Mouse (Mus musculus) cerebellum, adult 11-12 months (tissue): ENCODE data around the gene Lefty1.
"Not testable (repeated sequence)": the region's sequence is repeated elsewhere in the genome, so short reads cannot be mapped to it uniquely, and the experiment has no call there.

Source experiments
- DNase-seq: peaks from one replicate; pipeline ENCODE4 v3.0.0; 2022

Gene Lefty1

GRCm38 (mm10) chr1:180934467-180935419 lies at the start of gene Lefty1:
Lefty1 (plus strand) TSS chr1:180935022.
- DNase-seq, result no peak

- no peak for DNase-seq
Measured at GRCm38 (mm10) chr1:180888556-180889042, 46.2 kb upstream of the Lefty1 start.

GRCm38 (mm10) chr1:180889172-180889571 lies 45.6 kb upstream of the Lefty1 start:
- DNase-seq, result no peak

GRCm38 (mm10) chr1:180889841-180890240 lies 45.0 kb upstream of the Lefty1 start:
- no peak for DNase-seq

- DNase-seq, result no peak
Measured at GRCm38 (mm10) chr1:180892808-180893207, 42.0 kb upstream of the Lefty1 start, which contains the start of gene Lefty2. Lefty2 (plus strand) TSS chr1:180893108.

GRCm38 (mm10) chr1:180894088-180894987 lies 40.5 kb upstream of the Lefty1 start:
- not testable (repeated sequence) for DNase-seq

GRCm38 (mm10) chr1:180901107-180901506 lies 33.7 kb upstream of the Lefty1 start:
- DNase-seq, result peak; percentile 15

GRCm38 (mm10) chr1:180902915-180903314 lies 31.9 kb upstream of the Lefty1 start:
- DNase-seq, result no peak

GRCm38 (mm10) chr1:180903666-180904038 lies 31.2 kb upstream of the Lefty1 start:
- DNase-seq, result no peak

GRCm38 (mm10) chr1:180904039-180904814 lies 30.6 kb upstream of the Lefty1 start, which contains the start of gene Pycr2:
Pycr2 (plus strand) TSS chr1:180904293.
- DNase-seq, result peak; percentile 89

GRCm38 (mm10) chr1:180904815-180905080 lies 30.1 kb upstream of the Lefty1 start:
- DNase-seq, result no peak

GRCm38 (mm10) chr1:180905307-180905706 lies 29.5 kb upstream of the Lefty1 start:
- no peak for DNase-seq

GRCm38 (mm10) chr1:180905876-180906275 lies 28.9 kb upstream of the Lefty1 start:
- DNase-seq, result peak; percentile 14

- DNase-seq, result no peak
Measured at GRCm38 (mm10) chr1:180906461-180907147, 28.2 kb upstream of the Lefty1 start.

GRCm38 (mm10) chr1:180911138-180911537 lies 23.7 kb upstream of the Lefty1 start:
- DNase-seq, result no peak

GRCm38 (mm10) chr1:180911653-180912287 lies 23.1 kb upstream of the Lefty1 start:
- DNase-seq, result no peak

GRCm38 (mm10) chr1:180912792-180913191 lies 22.0 kb upstream of the Lefty1 start:
- DNase-seq, result no peak

GRCm38 (mm10) chr1:180913797-180914196 lies 21.0 kb upstream of the Lefty1 start:
- no peak for DNase-seq

- DNase-seq, result no peak
Measured at GRCm38 (mm10) chr1:180916425-180916824, 18.4 kb upstream of the Lefty1 start.

- DNase-seq, result no peak
Measured at GRCm38 (mm10) chr1:180917053-180917452, 17.8 kb upstream of the Lefty1 start.

GRCm38 (mm10) chr1:180919686-180920085 lies 15.1 kb upstream of the Lefty1 start:
- no peak for DNase-seq
